Mouse (Mus musculus): ENCODE data around the gene Ms4a15.

The Ms4a15 gene

DNA sequence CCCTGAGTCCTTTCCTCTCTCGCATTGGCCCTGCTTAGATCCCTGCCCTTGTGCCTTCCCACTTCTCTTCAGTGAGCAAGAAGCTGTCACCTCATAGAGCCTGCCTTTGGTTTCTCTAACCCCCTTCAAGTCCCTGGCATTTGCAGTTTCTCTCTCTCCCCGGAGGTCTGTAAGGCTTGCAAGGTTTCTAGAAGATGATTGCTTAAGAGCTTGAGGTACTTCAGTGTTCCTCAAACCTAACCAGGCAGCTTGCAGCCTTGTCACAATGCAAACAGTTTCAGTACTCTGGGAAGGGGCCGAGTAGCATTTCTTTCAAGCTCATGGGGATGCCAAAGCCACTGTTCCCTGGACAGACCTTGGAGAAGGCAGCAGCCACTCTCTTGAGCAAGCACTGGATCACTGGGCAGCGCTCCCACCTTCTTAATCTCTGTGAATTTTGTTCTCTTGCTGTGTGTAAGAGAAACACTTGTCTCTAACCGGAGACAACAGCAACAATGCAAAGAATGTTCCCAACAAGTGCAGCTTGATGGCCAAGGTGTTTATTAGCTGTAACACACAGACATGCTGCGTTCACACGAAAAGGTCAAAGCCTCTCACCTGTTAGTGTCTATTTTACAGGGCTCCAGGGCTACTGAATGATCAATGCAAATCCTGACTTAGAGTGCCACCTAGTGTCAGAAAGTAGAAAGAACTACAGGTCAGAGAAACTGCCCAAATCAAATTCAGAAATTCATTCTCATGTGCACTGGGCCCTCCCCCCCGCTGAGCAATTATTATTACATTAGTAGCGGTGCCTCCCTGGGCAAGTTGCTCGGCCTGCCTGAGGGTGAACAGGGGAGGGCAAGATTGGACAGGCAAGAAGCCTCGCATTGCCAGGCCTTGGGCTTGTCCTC, 33.7 kb downstream of the Ms4a15 start:
- peak; percentile 65 for DNase-seq

DNA sequence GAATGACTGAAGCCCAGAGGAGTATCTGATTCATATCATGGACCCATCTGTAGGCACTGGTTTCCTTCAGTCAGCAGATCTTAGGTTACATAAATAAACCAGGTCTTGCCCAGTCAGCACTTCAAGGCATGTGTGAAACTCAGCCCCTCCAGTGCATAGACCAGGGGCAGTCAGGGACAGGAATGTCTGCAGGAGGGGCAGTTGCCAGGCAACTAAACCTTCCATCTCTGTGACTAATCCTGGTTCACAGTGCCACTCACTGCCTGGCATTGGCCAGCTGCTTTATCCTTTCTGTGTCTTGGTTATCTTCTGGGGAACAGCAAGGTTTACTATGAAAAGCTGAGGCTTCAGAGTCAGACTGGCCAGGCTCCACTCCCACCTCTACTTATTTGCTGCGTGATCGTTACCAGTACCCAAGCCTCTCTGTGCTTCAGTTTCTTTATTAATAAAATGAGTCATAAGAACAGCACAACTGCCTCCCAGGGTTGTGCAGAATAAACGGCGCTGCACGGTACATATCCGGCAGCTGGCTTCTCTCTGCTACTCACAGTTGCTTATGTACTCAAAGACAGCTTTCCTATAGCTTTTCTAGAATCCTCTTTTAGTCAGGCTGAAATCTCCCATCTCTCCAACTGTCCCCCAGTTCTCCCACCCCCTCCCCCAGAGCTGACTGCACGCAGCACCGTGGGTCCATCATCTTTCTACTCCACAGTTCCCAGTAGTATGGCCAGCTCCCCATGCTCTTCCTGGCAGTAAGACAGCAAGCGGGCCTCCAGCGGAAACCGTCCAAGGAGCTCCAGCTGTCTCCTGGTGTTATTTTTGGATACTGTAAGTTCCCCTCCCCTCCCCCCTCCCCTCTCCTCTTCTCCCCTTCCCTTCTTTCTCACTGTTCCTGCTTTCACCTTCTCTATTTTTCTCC, 40.8 kb downstream of the Ms4a15 start:
- peak; percentile 58 for DNase-seq

DNA sequence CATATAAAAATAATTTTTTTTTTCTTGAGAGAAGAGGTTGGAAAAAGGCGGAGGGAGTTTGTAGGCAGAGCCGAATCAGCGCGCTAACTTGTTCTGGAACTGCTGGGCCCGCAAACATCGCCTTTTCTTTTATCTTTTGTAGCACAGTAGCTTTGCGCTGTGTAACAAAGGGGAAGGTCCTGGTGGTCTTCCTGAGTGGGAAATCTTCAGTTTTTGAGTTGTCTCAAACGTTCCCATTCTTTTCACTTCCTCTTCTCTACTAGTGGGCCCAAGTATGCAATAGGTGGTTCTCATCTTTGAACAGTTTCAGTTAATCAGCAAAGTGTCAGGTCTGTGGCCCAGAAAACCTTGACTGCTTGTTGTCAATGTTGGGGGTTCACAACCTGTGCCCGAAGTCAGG, 43.5 kb downstream of the Ms4a15 start:
- DNase-seq: no peak

DNA sequence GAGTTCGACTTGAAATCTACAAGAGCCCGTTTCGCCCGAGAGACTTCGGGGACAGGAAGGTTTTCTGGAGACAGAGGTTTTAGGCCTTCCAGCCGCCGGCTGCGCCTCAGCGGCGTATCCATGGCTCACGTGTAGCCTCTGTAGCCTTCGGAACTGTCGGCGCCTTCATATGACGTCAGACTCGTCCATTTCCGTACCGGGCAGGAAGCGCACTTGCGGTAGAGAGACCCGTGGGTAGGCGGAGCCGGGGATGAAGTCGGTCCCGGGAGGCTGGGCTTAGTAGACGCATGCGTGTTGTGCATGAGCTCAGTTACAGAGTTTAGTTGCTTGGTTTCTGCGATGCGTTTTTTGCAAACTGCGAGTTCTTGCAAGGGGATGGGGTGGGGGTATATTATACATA, 43.9 kb downstream of the Ms4a15 start, which contains the start of gene Ccdc86:
Ccdc86 (minus strand) TSS at position 155 of the 400 bp plus-strand sequence.
- peak; percentile 97 for DNase-seq

DNA sequence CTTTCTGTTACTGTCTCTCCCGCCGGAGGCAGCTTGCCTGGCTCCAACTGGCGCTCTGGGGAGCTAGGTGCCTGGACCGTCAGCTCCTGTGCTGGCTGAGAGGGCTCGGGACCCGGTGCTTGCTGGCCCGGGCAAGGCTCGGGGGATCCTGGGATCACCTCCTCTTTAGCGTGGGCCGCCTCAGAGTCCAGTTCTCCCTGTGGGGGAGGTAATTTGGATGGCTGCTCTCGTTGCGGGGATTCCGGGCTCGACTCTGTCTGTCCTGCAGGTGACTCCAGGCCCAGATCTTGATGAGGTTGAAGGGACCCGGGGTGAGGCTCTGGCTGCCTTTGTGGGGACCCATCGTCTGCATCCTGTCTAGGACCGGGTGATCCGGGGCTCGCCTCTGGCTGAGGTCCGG, 44.6 kb downstream of the Ms4a15 start:
- DNase-seq: no peak

DNA sequence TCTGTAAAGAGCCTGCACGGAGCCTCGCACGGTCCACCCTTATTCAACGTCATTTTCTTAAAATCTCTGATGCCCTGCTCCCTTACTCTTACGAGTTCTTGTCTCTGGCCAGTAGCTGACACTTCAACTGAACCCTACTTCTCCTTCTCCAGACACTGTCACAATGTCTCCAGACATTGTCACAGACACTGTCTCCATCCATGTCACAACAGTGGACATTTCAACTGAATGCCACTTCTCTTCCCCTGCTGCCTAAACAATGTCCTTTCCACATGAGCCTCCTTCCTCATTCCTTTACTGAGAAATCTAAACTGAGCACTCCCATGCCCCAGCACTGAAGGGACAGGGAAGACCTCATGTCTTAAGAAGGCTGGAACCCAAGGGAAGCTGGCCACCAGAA, 45.8 kb downstream of the Ms4a15 start:
- no peak for DNase-seq

DNA sequence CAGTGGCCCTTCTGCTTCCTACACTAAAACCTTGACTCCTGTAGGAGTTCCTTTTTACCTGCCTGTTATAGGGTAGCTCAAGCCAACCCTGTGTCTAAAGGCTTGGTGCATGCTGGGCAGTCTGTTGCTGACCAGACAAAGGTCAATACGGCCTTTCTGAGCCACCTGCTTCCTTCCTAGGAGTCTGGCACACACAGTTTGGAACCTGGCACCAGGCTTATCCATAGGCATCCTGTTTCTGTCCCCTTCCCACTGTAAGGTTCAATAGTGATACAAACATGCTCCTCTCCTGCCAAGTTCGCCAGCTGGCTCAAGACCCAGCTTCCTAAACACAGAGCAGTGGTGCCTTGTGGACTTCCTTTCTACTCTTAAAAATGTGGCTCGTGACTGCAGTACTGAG, 46.5 kb downstream of the Ms4a15 start:
- no peak for DNase-seq

DNA sequence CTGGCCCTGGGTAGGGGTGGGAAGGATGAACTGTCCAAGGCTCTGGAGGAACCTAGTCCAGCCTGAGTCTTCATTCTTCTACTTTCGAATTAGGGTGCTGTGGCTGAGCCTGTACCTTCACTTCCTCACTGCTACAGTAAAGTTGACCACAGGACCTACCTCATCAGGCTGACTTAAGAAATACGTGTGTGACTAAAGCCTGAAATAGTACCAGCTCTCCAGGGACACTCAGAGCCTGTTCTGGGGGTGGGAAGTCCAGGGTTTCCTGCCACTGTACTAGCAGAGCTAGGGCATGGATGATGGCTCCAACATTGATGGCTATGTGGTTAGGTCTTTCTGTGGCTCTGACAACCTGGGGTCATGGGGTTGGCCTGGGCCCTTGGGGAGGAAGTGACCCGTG, 49.1 kb downstream of the Ms4a15 start:
- DNase-seq: no peak

- DNase-seq: peak; percentile 19
Measured at GRCm38 (mm10) chr19:10940801-10941457, 52.1 kb downstream of the Ms4a15 start.

DNA sequence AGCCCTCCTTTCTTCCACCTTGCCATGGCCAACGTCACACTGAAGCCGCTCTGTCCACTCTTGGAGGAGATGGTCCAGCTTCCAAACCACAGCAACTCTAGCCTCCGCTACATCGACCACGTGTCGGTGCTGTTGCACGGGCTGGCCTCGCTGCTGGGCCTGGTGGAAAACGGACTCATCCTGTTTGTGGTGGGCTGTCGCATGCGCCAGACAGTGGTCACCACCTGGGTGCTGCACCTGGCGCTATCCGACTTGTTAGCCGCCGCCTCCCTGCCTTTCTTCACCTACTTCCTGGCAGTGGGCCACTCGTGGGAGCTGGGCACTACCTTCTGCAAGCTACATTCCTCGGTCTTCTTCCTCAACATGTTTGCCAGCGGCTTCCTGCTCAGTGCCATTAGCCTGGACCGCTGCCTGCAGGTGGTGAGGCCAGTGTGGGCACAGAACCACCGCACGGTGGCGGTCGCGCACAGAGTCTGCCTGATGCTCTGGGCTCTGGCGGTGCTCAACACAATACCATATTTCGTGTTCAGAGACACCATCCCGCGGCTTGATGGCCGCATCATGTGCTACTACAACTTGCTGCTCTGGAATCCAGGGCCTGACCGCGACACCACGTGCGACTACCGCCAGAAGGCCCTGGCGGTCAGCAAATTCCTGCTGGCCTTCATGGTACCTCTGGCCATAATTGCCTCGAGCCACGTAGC, 52.8 kb downstream of the Ms4a15 start:
- DNase-seq: peak; percentile 80

DNA sequence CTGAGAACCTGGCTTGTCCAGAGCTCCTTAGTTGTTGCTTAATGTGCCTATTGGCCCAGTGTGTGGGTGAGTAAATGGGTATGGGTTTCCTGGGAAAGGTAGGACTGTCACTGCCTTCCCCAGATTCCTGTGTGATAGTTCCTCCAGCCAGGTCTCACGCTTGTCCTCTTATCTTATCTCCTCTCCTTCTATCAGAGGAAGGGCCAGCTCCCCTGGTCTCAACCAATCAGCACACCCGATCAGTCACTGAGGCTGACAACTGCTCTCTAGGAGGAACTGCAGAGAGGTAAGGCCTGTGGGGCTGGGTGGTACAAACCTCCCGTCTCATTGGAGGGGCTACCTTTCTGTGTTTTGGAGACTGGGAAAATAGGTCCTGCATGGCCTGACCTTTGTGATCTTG, 54.3 kb downstream of the Ms4a15 start:
- DNase-seq: no peak

GRCm38 (mm10) chr19:10937110-10937563, 55.9 kb downstream of the Ms4a15 start, which contains the start of gene Ptgdr2:
Ptgdr2 (plus strand) TSS chr19:10937160.
- DNase-seq: no peak

DNA sequence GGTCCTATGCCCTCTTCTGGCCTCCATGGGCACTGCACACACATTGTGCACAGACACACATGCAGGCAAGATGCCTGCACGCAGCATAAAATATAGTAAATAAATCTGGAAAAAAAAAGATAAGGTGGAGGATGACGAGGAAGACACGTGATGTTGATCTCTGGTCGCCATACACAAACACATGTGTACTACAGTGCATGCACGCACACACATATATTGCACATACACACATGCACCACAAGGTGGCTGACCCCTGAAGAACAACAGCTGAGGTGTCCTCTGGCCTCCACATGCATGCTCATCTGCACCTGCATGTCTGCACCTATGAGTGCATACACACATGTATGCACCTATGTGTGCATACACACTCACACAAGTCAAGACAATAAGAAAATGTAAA, 57.0 kb downstream of the Ms4a15 start:
- DNase-seq: no peak

GRCm38 (mm10) chr19:10935029-10935428, 58.0 kb downstream of the Ms4a15 start:
- DNase-seq: no peak

DNA sequence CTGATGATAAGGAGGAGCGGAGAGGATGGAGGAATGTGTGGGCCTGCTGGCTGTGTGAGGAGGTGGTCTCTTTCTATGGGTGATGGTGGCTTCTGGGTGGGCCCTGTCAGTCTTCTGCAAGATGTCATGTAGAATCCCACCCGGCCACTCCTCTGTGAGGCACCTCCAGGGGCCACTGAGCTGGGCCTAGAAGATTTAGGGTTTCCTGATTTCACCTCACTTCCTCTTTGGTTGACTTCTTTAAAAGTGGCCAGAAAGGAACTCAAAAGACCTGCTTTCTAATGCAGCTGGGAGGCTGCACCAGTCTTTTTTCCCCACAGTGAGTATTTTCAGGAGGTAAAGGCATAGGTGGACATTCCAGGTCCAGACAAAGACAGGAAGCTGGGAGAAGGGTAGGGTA, 62.4 kb downstream of the Ms4a15 start:
- DNase-seq: no peak

Measured in kidney, postnatal 14 days (tissue).